Mouse (Mus musculus): ENCODE data around the gene Kctd10.
A peak's percentile ranks its signal among the peaks of the same experiment; 100 is the strongest.

Gene Kctd10

DNA sequence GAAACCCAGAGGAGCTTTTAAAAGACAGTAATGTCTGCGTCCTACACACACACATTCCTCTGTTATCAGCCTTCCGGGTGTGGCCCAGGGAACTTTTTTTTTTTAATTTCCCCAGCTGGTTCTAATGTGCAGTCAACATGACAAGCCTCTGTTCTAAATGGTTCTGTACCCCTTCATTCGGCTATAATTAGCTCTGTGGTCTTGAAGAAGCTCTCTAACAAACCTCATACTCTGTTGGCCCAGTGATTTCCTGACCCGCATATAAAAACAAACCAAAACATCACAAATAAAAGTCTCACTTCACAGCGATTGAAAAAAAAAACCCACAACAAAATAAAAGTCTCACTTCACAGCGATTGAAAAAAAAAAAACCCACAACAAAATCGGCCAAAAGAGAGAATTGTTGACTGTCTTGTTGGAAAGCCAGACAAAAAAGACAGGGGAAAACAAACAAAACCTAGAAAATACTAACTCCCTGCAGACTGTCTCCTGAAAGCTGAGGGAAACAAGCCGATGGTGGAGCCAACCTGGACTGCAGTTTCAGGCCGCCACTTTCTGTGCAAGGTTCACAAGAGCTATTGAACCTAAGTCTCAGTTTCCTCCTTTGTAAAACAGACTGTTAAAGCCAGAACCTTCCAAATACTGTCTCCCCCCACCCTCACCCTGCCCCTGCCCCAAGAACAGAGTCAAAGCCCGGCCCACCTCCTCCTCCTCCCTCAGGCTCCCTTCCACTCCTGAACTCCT, 2.0 kb downstream of the Kctd10 start:
- DNase-seq: no peak

GRCm38 (mm10) chr5:114374409-114375213, 5.7 kb downstream of the Kctd10 start:
- peak; percentile 56 for DNase-seq

DNA sequence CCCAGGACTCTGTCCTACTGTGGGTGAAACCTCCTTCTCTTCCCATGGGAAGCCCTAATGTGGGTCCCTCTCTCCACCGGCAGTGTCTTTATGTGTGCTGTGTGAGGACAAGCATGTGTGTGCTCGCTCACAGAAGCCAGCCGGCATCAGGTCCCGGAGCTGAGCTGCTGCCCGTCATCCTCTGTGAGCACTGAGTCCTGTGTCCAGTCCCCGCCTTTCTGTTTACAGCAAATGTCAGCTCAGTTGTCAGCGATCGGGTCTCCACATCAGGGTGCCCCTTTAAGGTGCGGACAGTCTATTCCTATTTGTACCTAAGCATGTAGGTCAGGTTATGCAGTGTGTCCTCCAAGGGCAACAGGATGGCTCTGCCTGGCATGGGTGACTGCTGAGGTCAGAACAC, 6.7 kb downstream of the Kctd10 start:
- no peak for DNase-seq

DNA sequence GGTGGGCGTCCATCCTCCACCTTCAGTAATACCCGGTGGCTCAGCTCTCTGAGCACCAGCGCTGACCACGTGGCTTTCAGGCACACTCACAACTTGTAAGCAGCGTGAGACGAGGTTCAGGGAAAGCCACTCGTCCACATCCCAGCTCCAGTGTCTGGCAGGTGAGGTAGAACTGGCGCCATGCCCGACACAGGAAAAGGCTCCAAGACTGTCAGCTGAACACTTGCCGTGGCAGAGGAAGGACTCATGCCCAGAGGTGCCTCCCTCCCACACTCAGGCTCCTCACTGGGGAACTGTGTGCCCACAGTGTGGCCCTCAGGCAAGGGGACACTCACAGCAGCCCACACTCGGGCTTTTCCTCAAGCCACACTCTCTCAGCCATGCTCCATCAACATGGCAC, 7.1 kb downstream of the Kctd10 start:
- DNase-seq: no peak

DNA sequence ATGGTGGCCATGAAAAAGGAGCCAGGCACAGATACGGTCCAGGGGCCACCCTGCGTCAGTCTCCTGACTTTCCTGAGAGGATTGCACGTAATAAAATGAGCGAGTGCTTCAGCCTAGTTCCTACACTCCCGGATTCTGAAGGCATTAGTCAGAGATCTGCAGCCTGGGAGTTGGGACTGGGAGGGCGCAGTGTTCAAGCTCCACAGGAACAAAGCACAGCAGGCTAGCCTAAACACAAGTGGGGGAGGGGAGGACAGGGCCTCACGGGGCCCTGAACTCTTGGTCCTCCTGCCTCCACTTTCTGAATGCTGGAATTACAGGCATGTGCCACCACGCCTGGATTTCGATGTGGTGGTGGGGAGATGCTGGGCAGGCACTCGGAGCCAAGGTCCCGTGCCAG, 7.7 kb downstream of the Kctd10 start:
- no peak for DNase-seq

DNA sequence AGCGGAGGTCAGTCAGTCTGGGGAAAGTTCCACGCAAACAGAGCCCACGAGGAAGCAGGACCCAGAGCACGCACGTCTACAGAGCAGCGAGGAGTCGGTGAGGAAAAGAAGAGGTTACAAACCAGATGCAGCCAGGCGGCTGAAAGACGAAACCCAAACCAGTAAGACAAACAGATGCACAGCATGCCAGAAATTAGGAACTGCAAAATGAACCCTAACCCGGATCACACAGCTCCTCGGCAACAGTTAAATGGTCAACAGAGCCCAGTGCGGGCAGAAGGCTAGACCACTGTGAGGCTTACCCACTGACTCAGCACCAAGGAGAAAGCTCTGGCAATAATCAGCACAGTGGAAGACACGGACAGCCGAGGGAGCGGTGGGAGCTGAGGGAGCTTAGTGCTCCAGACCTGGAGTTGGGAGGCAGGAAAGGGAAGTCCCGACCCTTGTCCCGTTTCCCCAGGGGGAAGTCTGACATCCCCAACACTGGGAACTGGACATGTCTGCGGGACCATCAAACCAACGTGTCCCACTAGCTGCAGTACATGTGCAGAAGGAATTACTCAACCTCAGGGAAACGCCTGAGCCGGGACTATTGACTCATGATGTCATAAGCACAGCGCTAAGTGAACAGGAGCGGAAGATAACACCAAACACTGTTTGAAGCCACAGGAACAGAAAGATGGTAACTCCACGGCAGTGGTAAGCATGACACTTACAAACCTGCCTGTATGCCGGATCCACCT, 8.4 kb downstream of the Kctd10 start:
- DNase-seq: no peak

GRCm38 (mm10) chr5:114371331-114371730, 9.0 kb downstream of the Kctd10 start:
- peak; percentile 70 for DNase-seq

- DNase-seq: peak; percentile 31
Measured at GRCm38 (mm10) chr5:114370371-114370776, 9.9 kb downstream of the Kctd10 start.

- DNase-seq: no peak
Measured at GRCm38 (mm10) chr5:114369921-114370320, 10.4 kb downstream of the Kctd10 start.

DNA sequence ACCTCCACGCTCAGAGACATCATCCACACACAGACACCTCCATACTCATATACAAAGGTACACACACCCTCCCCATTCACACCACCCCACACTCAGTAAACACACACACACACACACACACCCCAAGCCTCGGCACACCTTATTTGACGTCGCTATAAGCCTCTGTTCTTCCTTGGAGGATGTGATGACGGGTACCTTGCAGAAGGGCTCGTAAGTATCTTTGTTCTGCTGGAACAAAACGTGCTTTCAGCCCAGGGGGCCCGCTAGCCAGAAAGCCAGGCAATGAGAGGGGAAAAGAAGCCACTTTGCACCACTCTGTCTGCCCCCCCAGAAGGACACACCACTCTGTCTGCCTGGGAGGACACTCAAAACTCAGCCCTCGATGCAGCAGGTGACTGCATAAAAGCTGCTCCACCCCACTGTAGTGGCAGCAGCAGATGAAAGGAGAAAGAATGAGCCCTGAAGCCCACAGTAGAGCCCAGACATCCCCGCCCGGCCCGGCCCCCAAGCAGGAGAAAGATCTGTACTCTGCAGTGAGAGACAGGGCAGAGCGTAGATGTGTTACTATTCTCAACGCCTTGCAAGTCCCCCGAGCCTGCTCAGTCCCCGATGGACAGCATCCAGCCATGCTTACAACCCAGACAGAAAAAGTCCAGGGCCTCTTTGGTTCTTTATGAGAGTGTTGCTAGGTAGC, 11.4 kb downstream of the Kctd10 start:
- DNase-seq: no peak

GRCm38 (mm10) chr5:114368121-114368520, 12.2 kb downstream of the Kctd10 start:
- DNase-seq: no peak

GRCm38 (mm10) chr5:114365043-114365752, 15.1 kb downstream of the Kctd10 start:
- DNase-seq: no peak

GRCm38 (mm10) chr5:114360968-114361367, 19.3 kb downstream of the Kctd10 start:
- no peak for DNase-seq

DNA sequence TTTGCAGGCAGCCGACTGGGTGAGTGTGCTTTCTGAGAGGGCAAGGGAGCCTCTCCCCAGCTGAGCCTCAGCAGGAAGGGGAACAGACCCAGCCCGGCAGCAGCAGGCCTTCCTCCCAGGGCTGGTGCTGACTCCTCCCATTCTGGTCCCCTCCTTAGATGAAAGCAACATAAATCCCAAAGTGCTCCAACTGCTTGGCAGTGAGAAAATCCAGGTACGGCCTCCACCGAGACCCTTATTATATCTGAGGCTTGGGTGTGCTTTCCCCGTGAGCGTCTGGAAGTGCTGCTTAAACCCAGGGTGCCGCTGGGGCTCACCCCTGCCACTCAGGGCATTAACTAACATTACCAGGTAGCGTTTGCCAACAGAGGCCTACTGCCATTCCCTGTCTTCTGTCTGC, 20.7 kb downstream of the Kctd10 start:
- no peak for DNase-seq

DNA sequence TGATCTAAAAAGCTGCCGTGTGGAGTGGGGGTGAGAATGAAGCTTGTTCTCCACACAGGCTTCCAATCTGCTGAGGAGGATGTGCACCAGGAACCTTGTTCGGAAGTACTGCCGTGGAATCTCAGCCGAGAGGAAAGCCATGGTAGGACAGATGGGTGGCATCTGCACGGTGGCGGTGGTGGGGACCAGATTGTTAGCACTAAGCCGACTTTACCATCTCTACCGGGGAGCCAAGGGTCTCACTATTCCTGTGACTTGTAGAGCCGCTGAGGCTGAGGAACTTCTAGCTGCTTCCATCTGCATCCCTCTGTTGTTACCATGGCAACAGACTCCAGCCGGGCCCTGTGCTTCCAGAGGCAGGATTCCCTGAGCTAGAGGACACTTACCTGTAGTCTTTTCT, 21.5 kb downstream of the Kctd10 start:
- DNase-seq: no peak

DNA sequence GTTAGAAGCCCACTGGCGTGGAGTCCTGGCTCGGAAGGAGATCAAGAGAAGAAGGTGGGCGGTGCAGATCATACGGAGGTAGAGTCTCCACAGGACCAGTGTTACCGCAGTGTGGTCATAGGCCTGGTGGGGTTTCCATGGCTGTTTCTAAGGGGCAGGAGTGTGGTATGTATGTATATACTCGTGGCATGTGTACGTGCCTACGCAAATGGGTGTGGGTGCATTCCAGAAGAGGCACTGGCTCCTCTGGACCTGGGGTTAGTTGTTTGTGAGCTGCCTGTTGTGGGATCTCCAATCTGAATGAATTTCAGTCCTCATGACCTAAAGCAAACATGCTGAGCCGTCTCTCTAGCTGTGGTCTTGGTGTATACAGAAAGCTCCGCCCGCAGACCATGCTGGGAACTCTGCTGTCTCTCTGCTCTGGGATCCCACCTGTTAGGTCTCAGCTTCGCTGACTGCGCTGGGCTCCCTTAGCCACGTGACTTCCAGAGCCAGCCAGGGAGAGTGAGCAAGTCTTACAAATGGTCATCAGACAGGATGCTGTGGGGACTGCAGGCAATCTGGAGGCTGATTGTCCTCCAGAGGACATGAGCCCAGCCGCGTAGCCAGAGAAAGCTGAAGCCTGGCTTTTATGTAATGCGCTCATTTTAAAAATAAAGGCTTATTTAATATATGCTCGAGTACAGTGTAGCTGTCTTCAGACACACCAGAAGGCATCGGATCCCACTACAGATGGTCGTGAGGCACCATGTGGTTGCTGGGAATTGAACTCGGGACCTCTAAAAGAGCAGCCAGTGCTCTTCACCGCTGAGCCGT, 23.2 kb downstream of the Kctd10 start:
- DNase-seq: no peak

DNA sequence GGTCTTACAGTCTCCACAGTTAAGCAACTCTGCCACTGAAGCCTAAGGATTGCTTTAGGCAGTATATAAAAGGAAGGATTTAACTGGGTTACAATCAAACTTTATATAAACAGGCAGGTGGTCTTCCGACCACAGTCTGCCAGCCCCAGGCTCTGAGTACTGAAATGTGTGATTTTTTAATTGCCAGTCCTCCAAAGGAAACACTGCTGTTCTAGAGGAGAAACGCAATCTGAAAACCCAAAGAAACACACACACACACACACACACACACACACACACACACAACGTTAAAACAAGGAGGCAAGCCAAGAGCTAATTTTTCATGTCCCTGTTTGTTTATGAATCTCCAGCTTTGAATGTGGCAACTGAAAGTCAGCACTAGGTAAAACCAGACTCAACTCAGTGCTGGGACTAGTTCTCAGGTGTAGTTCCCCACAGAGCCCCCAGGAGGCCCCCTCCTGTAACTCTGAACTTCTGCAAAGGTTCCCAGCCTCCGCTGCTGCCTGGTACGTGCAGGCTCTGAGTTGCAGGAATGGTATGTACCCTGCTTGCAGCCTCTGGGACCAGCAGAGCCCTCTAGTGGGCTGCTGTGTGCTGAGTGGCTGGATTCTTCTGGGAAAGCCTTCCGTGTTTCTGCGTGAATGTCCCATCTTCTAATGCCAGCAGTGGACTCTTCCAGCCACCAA, 23.9 kb downstream of the Kctd10 start:
- DNase-seq: peak; percentile 77

DNA sequence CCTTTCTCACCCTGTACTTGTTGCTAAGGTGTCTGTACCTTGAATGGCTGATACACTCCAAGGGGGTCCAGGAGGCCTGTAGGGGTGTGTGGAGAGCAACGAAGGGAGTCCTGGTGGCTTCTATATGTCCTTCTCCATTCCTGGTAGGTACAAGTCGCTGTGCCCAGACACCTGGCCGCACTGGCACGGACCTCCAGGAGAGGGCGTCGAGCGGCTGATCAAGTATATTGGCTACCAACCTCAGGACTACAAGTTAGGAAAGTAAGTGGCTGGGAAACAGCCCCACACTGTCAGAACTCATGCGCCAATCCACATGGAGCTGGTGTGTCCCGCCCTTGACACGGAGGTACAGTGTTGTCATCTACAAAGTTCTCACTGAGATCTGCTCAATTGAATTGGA, 28.8 kb downstream of the Kctd10 start:
- DNase-seq: no peak

DNA sequence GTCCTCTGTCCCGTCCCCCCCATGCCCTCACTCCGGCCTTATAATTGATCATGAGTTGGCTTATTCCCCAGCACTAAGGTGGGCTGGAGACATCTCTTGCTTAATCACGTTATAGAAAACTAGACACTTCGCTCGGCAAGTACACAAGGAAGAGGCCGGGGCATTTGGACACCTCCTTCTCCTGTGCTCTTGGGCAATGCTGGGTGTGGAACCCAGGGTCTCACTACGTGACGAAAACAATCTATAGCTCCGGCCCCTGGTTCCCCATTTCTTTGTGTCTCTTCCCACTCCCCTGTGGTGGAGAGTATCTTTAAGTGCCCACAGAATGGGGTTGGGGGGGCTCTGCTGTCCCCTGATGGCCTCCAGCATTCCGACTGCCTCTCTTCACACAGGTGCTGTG, 33.3 kb downstream of the Kctd10 start:
- no peak for DNase-seq

- DNase-seq: peak; percentile 76
Measured at GRCm38 (mm10) chr5:114345538-114345937, 34.8 kb downstream of the Kctd10 start.

GRCm38 (mm10) chr5:114343612-114344011, 36.7 kb downstream of the Kctd10 start:
- no peak for DNase-seq

Data from liver (tissue).